Mouse (Mus musculus): ENCODE measurements around the gene Gm21887. TPM values are rescaled to one million over a fixed set of nuclear protein-coding genes. Genes with fewer than 3 reads are reported as not detected.

The Gm21887 gene
- polyA plus RNA-seq, 1 experiment from 2014 or later, result 58.5 TPM

Other genes with a start within 250 kb of the Gm21887 start
- gene 4933400A11Rik, start 230.0 kb upstream of the Gm21887 start, polyA plus RNA-seq (2015; fragmentation: Nextera tagmentation; extraction: Ambion mirVana), result not detected in 2 replicates